Mouse (Mus musculus) cerebellum, postnatal 14 days (tissue): Measurements from ENCODE around the gene Cdc42ep2.

Source experiments
- DNase-seq, 2 experiments: peaks; one replicate each; pipeline ENCODE4 v3.0.0; 2021; ENCODE audit warnings: mixed read lengths in 2 of 2

The Cdc42ep2 gene

GRCm38 (mm10) chr19:5924713-5925093 is at the start of gene Cdc42ep2:
Gene Cdc42ep2, minus strand, starts transcription at chr19:5924816.
- peak; percentile 97 for DNase-seq

- DNase-seq, result no peak
Observed at GRCm38 (mm10) chr19:5967664-5968063, 43.0 kb upstream of the Cdc42ep2 start.

GRCm38 (mm10) chr19:5966786-5967185 is 42.2 kb upstream of the Cdc42ep2 start:
- DNase-seq, result no peak

- no peak for DNase-seq
Observed at GRCm38 (mm10) chr19:5965910-5966309, 41.3 kb upstream of the Cdc42ep2 start.

GRCm38 (mm10) chr19:5965280-5965679 is 40.7 kb upstream of the Cdc42ep2 start:
- peak; percentile 85 to 89 for DNase-seq

- DNase-seq, result no peak
Observed at GRCm38 (mm10) chr19:5964804-5965203, 40.2 kb upstream of the Cdc42ep2 start.

GRCm38 (mm10) chr19:5963883-5964562 is 39.4 kb upstream of the Cdc42ep2 start, which contains the start of gene Pola2:
Gene Pola2, minus strand, starts transcription at chr19:5964202.
- DNase-seq, result peak; percentile 91 to 92

GRCm38 (mm10) chr19:5962651-5963050 is 38.0 kb upstream of the Cdc42ep2 start:
- no peak for DNase-seq

- no peak for DNase-seq
Observed at GRCm38 (mm10) chr19:5957371-5957770, 32.8 kb upstream of the Cdc42ep2 start.

GRCm38 (mm10) chr19:5956685-5957084 is 32.1 kb upstream of the Cdc42ep2 start:
- DNase-seq, result peak; percentile 91 to 93

- DNase-seq, result no peak
Observed at GRCm38 (mm10) chr19:5955704-5956670, 31.4 kb upstream of the Cdc42ep2 start.

- DNase-seq, result no peak
Observed at GRCm38 (mm10) chr19:5954936-5955335, 30.3 kb upstream of the Cdc42ep2 start.

GRCm38 (mm10) chr19:5954031-5954710 is 29.6 kb upstream of the Cdc42ep2 start:
- DNase-seq, result no peak

GRCm38 (mm10) chr19:5953201-5953770 is 28.7 kb upstream of the Cdc42ep2 start:
- no peak for DNase-seq

GRCm38 (mm10) chr19:5952071-5952691 is 27.6 kb upstream of the Cdc42ep2 start:
- no peak for DNase-seq

- DNase-seq, result no peak
Observed at GRCm38 (mm10) chr19:5951631-5952030, 27.0 kb upstream of the Cdc42ep2 start.

- DNase-seq, result no peak
Observed at GRCm38 (mm10) chr19:5950218-5950617, 25.6 kb upstream of the Cdc42ep2 start.

- peak in 1 of 2 experiments; percentile 33 for DNase-seq
Observed at GRCm38 (mm10) chr19:5945891-5946290, 21.3 kb upstream of the Cdc42ep2 start.

GRCm38 (mm10) chr19:5945027-5945426 is 20.4 kb upstream of the Cdc42ep2 start:
- no peak for DNase-seq

GRCm38 (mm10) chr19:5944145-5944544 is 19.5 kb upstream of the Cdc42ep2 start:
- DNase-seq, result no peak

- DNase-seq, result no peak
Observed at GRCm38 (mm10) chr19:5943404-5943803, 18.8 kb upstream of the Cdc42ep2 start.

- DNase-seq, result no peak
Observed at GRCm38 (mm10) chr19:5942581-5942980, 18.0 kb upstream of the Cdc42ep2 start.
